Comparison of ENCODE assay signal across 8 mouse cellular contexts in genomic region chr13:61803763-61804162, GRCm38 (mm10).
A peak's percentile ranks its signal among the peaks of the same experiment; 100 is the strongest.
DNase-seq lines count a peak whose midpoint lies in the region; ATAC-seq and TF ChIP-seq lines count a peak whose summit lies in the region.
"Not testable (repeated sequence)": the region's sequence is repeated elsewhere in the genome, so short reads cannot be mapped to it uniquely, and the experiment has no call there.

No protein-coding gene starts in this region.

- peak overlapping the region; percentile 45 for H3K4me2 ChIP-seq in forebrain, embryonic 14.5 days (ENCODE audit: low read length)
- peak overlapping the region; percentile 67 for H3K4me2 ChIP-seq in heart, embryonic 16.5 days (ENCODE audit: low read depth, low read length)
- H3K4me2 ChIP-seq in intestine, postnatal 0 days (replicated peaks; ENCODE audit: low read depth) = peak overlapping the region; percentile 79
- H3K4me2 ChIP-seq in limb, embryonic 15.5 days = peak overlapping the region; percentile 51
- peak overlapping the region; percentile 62 for H3K4me2 ChIP-seq in neural tube, embryonic 12.5 days (replicated peaks)

- not testable (repeated sequence) for H3K36me3 ChIP-seq in forebrain, embryonic 14.5 days (ENCODE audit: control insufficient read depth, insufficient read depth, low read length); heart, embryonic 16.5 days (ENCODE audit: control insufficient read depth, insufficient read depth); intestine, postnatal 0 days (ENCODE audit: control insufficient read depth, insufficient read depth); limb, embryonic 15.5 days; neural tube, embryonic 12.5 days; thymus, adult 2 months (ENCODE audit: control insufficient read depth, insufficient read depth, low read length)

- H3K4me1 ChIP-seq in forebrain, embryonic 14.5 days (ENCODE audit: control insufficient read depth, insufficient read depth, low read length); heart, embryonic 16.5 days (ENCODE audit: control insufficient read depth, insufficient read depth, low read length); intestine, postnatal 0 days (replicated peaks; ENCODE audit: control insufficient read depth, insufficient read depth, low read length); limb, embryonic 15.5 days; neural tube, embryonic 12.5 days; thymus, adult 2 months (replicated peaks; ENCODE audit: control insufficient read depth, insufficient read depth, low read length): not testable (repeated sequence)

- not testable (repeated sequence) for H3K27me3 ChIP-seq in forebrain, embryonic 14.5 days (replicated peaks; ENCODE audit: control insufficient read depth, insufficient read depth, low read length); heart, embryonic 16.5 days (ENCODE audit: control insufficient read depth, insufficient read depth, low read length); intestine, postnatal 0 days (replicated peaks; ENCODE audit: control insufficient read depth, insufficient read depth, low read length); limb, embryonic 15.5 days; neural tube, embryonic 12.5 days (replicated peaks); thymus, adult 2 months (ENCODE audit: control insufficient read depth, insufficient read depth, low read length)

- peak overlapping the region; percentile 39 for H3K4me3 ChIP-seq in forebrain, embryonic 14.5 days (ENCODE audit: low read depth, low read length)
- H3K4me3 ChIP-seq in heart, embryonic 16.5 days (ENCODE audit: low read length) = peak overlapping the region; percentile 74
- H3K4me3 ChIP-seq in intestine, postnatal 0 days (ENCODE audit: low read depth, low read length) = peak overlapping the region; percentile 58
- peak overlapping the region; percentile 63 for H3K4me3 ChIP-seq in limb, embryonic 15.5 days
- peak overlapping the region; percentile 60 for H3K4me3 ChIP-seq in neural tube, embryonic 12.5 days
- peak overlapping the region; percentile 100 for H3K4me3 ChIP-seq in thymus, adult 2 months (ENCODE audit: control insufficient read depth, insufficient read depth, low read length)

- not testable (repeated sequence) for H3K9ac ChIP-seq in forebrain, embryonic 14.5 days (ENCODE audit: low read length); limb, embryonic 15.5 days; neural tube, embryonic 12.5 days
- H3K9ac ChIP-seq in heart, embryonic 16.5 days (ENCODE audit: low read length) = peak overlapping the region; percentile 81; the same call in 1 of the 2 replicates
- peak overlapping the region; percentile 59; the same call in 1 of the 2 replicates for H3K9ac ChIP-seq in intestine, postnatal 0 days (ENCODE audit: low read depth, low read length)

- H3K9me3 ChIP-seq in forebrain, embryonic 14.5 days (replicated peaks; ENCODE audit: control insufficient read depth, low read length); heart, embryonic 16.5 days (replicated peaks; ENCODE audit: control insufficient read depth, low read length); intestine, postnatal 0 days (ENCODE audit: control insufficient read depth); limb, embryonic 15.5 days; neural tube, embryonic 12.5 days: not testable (repeated sequence)

- not testable (repeated sequence) for TF ChIP-seq CTCF in intestine, postnatal 0 days (IDR thresholded peaks at IDR 0.05; ENCODE audit: low read depth); thymus, adult 2 months (IDR thresholded peaks at IDR 0.05; ENCODE audit: borderline replicate concordance, control insufficient read depth, extremely low read depth, insufficient read depth, low read length, poor library complexity)

- not testable (repeated sequence) for DNase-seq in forebrain, embryonic 14.5 days (ENCODE audit: low spot score); thymus, adult 2 months

- peak; percentile 42 for ATAC-seq in common myeloid progenitor, adult 5-6 weeks (replicated peaks; ENCODE audit: low read depth, poor library complexity, severe bottlenecking)
- ATAC-seq in forebrain, embryonic 14.5 days; heart, embryonic 16.5 days (replicated peaks; ENCODE audit: extremely low read depth, insufficient read depth, low FRiP score); intestine, postnatal 0 days; limb, embryonic 15.5 days (ENCODE audit: insufficient number of reproducible peaks, low FRiP score, low TSS enrichment, low read depth); neural tube, embryonic 12.5 days (ENCODE audit: low FRiP score, low read depth): not testable (repeated sequence)
- ATAC-seq in megakaryocyte, adult 5-6 weeks (ENCODE audit: poor library complexity, severe bottlenecking) = 0 out of 2 replicates have a peak, but pooled peaks have one; percentile 10

- not testable (repeated sequence) for H3K27ac ChIP-seq in forebrain, embryonic 14.5 days (ENCODE audit: low read depth, low read length); heart, embryonic 16.5 days (ENCODE audit: low read length); intestine, postnatal 0 days (ENCODE audit: low read depth, low read length); limb, embryonic 15.5 days; neural tube, embryonic 12.5 days; thymus, adult 2 months (ENCODE audit: control insufficient read depth, insufficient read depth, low read length)

- 28% methylated on average over 5 of the region's 5 CpGs for WGBS in forebrain, embryonic 14.5 days
- 18% methylated on average over 5 of the region's 5 CpGs for WGBS in heart, embryonic 16.5 days
- 18% methylated on average over 5 of the region's 5 CpGs for WGBS in intestine, postnatal 0 days
- 33% methylated on average over 5 of the region's 5 CpGs for WGBS in limb, embryonic 15.5 days
- 21% methylated on average over 5 of the region's 5 CpGs for WGBS in neural tube, embryonic 12.5 days
- 33% methylated on average over 5 of the region's 5 CpGs for WGBS in thymus, adult 2 months

- not testable (repeated sequence) for TF ChIP-seq POLR2A in thymus, adult 2 months (IDR thresholded peaks at IDR 0.05; ENCODE audit: control insufficient read depth, extremely low read depth, insufficient read depth, low read length, poor library complexity)

Comparison
In these comparisons a context has a peak if more than half of its experiments do, and no peak if none do; other contexts are left out.
1. H3K4me3 ChIP-seq: peak in every context shown above with its lines; median percentile 100 in thymus, adult 2 months; 74 in heart, embryonic 16.5 days; 63 in limb, embryonic 15.5 days; 60 in neural tube, embryonic 12.5 days; 58 in intestine, postnatal 0 days; 39 in forebrain, embryonic 14.5 days.